Mouse (Mus musculus) forebrain, embryonic 11.5 days (tissue): ENCODE data around the gene Klhl11. TPM values are rescaled to one million over a fixed set of nuclear protein-coding genes. Genes with fewer than 3 reads are reported as not detected.
A peak's percentile ranks its signal among the peaks of the same experiment; 100 is the strongest.

Experiments used
- ATAC-seq: fragments of 200-750 bp; cut with Nextera tagmentation; replicated peaks from 2 replicates; pipeline ENCODE4 v1.8.0; 2017; ENCODE audit warnings: moderate TSS enrichment; ENCODE audit not compliant: low FRiP score
- DNase-seq: peaks from one replicate; pipeline ENCODE4 v3.0.0-alpha.2; 2017; ENCODE audit warnings: low spot score
- H3K27ac ChIP-seq: fragments of 300-500 bp; sonication (generic); 2 replicates; pipeline ENCODE4 v1.5.1; 2014; ENCODE audit warnings: low read depth, low read length
- H3K27me3 ChIP-seq: fragments of 300-500 bp; sonication (generic); 2 replicates; pipeline ENCODE4 v1.6.1; 2014; ENCODE audit warnings: mild to moderate bottlenecking, low read length, mixed read lengths; ENCODE audit not compliant: control insufficient read depth, insufficient read depth
- H3K36me3 ChIP-seq: fragments of 300-500 bp; sonication (generic); 2 replicates; pipeline ENCODE4 v1.6.1; 2014; ENCODE audit warnings: mild to moderate bottlenecking, low read length, moderate library complexity, mixed read lengths; ENCODE audit not compliant: control insufficient read depth, insufficient read depth
- H3K4me1 ChIP-seq: fragments of 300-500 bp; sonication (generic); replicated peaks from 2 replicates; pipeline ENCODE4 v1.6.1; 2014; ENCODE audit warnings: low read length, mixed read lengths; ENCODE audit not compliant: control insufficient read depth, insufficient read depth
- H3K4me2 ChIP-seq: fragments of 300-500 bp; sonication (generic); 2 replicates; pipeline ENCODE4 v1.6.1; 2014; ENCODE audit warnings: low read depth, mild to moderate bottlenecking, low read length, moderate library complexity, mixed read lengths; ENCODE audit not compliant: severe bottlenecking
- H3K4me3 ChIP-seq: fragments of 300-500 bp; sonication (generic); 2 replicates; pipeline ENCODE4 v1.5.1; 2014; ENCODE audit warnings: low read depth, low read length
- H3K9ac ChIP-seq: fragments of 300-500 bp; sonication (generic); 2 replicates; pipeline ENCODE4 v1.6.1; 2014; ENCODE audit warnings: low read length
- H3K9me3 ChIP-seq: fragments of 300-500 bp; sonication (generic); 2 replicates; pipeline ENCODE4 v1.6.1; 2016; ENCODE audit warnings: low read length, mixed read lengths; ENCODE audit not compliant: control insufficient read depth
- WGBS: fragments of 180-500 bp; shearing (Covaris S2); extraction: QIAGEN DNeasy Blood & Tissue Kit; methylation state at CpG from one replicate; pipeline ENCODE4 v1.1.7; 2014; 5-methylcytosine and 5-hydroxymethylcytosine counted together
- polyA plus RNA-seq: library from polyadenylated mRNA; unstranded; fragments of >200 nt; fragmentation: Nextera tagmentation; extraction: Ambion mirVana; gene quantifications from 2 replicates; pipeline ENCODE4 v1.2.1, GENCODE M21; 2014

Klhl11 gene
- polyA plus RNA-seq, 1 experiment from 2014 or later: 15.7 TPM

DNA sequence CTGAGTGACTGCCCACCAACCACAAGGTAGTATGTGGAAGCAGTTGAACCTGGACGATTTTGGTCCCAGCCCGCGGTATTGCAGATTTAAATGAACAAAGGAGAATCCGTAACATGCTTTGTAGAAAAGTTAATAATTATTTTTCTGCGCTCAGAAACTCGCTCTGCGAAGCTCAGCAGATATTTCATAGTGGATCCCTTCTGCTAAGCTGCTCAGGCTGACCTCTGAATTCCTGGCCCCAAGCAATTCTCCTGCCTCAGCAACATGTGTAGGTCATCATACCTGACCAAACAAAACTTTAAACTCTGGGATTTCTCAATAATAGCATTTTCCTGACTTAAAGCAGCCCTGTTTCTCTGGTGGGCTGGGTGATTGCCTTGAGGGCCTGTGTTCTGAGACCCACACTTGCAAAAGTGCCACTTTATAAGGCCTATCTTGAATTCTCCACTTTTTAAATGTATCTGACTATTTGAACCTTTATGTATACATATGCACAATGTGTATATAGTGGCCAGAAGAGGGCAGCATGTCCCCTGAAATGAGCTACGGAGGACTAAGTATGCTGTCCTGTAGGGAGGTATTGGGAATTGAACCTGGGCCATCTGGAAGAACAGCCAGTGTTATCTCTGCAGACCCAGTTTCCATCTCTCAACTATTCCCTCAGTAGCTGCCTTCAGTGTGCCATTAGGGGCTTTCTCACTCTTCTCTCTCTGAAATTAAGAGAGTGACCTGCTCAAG is 13.4 kb upstream of the Klhl11 start:
- no peak for ATAC-seq
- H3K4me2 ChIP-seq: no peak overlapping the region
- H3K9ac ChIP-seq: no peak overlapping the region
- WGBS: 90% methylated on average over 8 of the region's 8 CpGs
- H3K36me3 ChIP-seq: peaks cover 15% of the 10 kb centered on the region; the same call in 1 of the 2 replicates
- DNase-seq: peak; percentile 43
- no peaks in the 10 kb centered on the region for H3K27me3 ChIP-seq
- no peaks in the 10 kb centered on the region for H3K4me1 ChIP-seq
- H3K9me3 ChIP-seq: no peaks in the 10 kb centered on the region
- H3K4me3 ChIP-seq: no peak overlapping the region
- no peak overlapping the region for H3K27ac ChIP-seq

DNA sequence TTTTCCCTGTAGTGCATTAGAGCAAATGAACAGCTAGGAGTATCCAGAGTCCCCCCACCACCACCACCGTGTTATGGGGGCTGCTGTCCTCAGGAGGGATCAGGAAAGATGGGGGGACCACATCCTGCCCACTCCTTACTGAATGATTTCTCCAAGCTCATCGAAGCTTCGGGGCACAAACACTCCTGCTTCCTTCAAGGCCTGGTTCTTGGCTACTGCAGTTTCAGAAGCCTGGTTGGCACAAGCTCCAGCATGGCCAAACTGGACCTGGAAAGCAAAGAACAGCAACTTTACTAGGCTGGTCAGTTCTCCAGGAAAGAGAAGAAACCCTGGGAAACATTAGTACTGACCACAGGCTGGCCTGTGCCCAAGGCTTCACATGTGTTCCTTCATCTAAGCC is 11.9 kb upstream of the Klhl11 start:
- H3K4me3 ChIP-seq: no peak overlapping the region
- no peak for ATAC-seq
- H3K27ac ChIP-seq: no peak overlapping the region
- no peaks in the 10 kb centered on the region for H3K27me3 ChIP-seq
- peak; percentile 27 for DNase-seq
- no peaks in the 10 kb centered on the region for H3K9me3 ChIP-seq
- 92% methylated on average over 3 of the region's 3 CpGs for WGBS
- H3K9ac ChIP-seq: no peak overlapping the region
- no peaks in the 10 kb centered on the region for H3K4me1 ChIP-seq
- peaks cover 21% of the 10 kb centered on the region; the same call in 1 of the 2 replicates for H3K36me3 ChIP-seq
- H3K4me2 ChIP-seq: no peak overlapping the region

DNA sequence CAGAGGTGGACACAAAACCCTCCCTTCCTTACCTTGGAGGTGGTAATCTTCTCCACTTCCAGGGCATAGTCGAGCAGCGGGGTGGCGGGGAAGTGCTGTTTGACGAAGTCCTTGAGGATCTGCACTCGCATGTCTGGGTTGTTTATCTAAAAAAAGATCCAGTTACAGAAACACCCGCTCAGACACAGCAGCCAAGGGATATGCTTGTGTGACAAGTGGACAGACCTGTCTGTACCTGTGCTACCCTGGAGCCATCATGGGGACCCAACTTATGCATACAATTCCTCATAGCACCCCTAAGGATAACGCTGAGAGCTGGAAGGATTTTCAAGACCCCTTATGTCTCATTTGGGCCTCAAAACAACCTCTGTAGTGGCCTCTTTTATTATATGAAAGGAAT is 6.6 kb upstream of the Klhl11 start:
- peaks cover 28% of the 10 kb centered on the region; the same call in 1 of the 2 replicates for H3K36me3 ChIP-seq
- H3K9ac ChIP-seq: no peak overlapping the region
- no peaks in the 10 kb centered on the region for H3K9me3 ChIP-seq
- no peak overlapping the region for H3K4me3 ChIP-seq
- WGBS: 93% methylated on average over 7 of the region's 7 CpGs
- H3K4me1 ChIP-seq: no peaks in the 10 kb centered on the region
- H3K27me3 ChIP-seq: no peaks in the 10 kb centered on the region
- ATAC-seq (no peak), DNase-seq (peak; percentile 40)
- no peak overlapping the region for H3K4me2 ChIP-seq
- no peak overlapping the region for H3K27ac ChIP-seq

DNA sequence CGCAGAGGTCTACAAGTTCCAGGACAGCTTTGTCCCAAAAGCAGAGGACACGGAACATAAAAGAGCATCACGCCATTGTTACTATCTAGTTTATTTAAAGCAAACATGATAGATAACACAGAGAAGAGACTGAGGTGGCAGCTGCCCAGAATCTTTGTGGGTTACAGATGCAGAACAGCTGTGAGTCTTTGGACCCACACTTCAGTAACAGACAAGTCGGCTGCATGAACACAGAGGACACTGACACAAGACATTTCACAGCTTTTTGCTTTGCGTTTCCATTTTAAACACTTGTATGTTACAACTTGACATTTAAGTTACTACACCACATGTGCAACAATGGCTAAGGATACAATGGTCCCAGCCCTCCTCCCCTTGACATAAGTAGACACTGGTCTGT is 3.7 kb upstream of the Klhl11 start:
- Histone ChIP-seq H3K4me3 (no peak overlapping the region), H3K4me2 (no peak overlapping the region), H3K36me3 (peaks cover 18% of the 10 kb centered on the region; the same call in 1 of the 2 replicates), H3K9me3 (no peaks in the 10 kb centered on the region), H3K9ac (no peak overlapping the region), H3K4me1 (peaks cover 2% of the 10 kb centered on the region; the same call in 1 of the 2 replicates), H3K27ac (no peak overlapping the region), H3K27me3 (no peaks in the 10 kb centered on the region)
- DNase-seq (no peak), ATAC-seq (no peak)
- 95% methylated on average over 5 of the region's 5 CpGs for WGBS

DNA sequence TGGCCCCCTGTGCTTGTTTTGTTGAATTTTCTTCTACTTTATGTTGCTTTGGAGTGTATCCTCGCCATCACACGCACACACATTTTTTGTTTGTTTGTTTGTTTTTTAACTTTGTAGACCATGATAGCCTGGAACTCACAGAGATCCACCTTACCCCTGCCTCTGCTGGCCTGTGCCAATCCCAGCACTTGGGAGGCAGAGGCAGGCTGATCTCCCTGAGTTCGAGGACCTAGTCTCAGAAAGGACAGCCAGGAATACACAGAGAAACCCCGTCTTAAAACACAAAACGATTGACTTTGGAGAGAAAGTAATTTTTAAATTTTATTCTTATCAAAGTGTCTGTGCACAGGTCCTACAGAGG is 374 bp upstream of the Klhl11 start:
- WGBS: 32% methylated on average over 5 of the region's 5 CpGs
- Histone ChIP-seq H3K27me3 (no peaks in the 10 kb centered on the region), H3K4me1 (peaks cover 8% of the 10 kb centered on the region; the same call in 1 of the 2 replicates), H3K36me3 (peaks cover 6% of the 10 kb centered on the region; the same call in 1 of the 2 replicates), H3K27ac (no peak overlapping the region), H3K4me2 (no peak overlapping the region; the same call in 1 of the 2 replicates), H3K4me3 (peak overlapping the region; percentile 96), H3K9me3 (no peaks in the 10 kb centered on the region), H3K9ac (no peak overlapping the region)
- DNase-seq (no peak), ATAC-seq (peak; percentile 61)

DNA sequence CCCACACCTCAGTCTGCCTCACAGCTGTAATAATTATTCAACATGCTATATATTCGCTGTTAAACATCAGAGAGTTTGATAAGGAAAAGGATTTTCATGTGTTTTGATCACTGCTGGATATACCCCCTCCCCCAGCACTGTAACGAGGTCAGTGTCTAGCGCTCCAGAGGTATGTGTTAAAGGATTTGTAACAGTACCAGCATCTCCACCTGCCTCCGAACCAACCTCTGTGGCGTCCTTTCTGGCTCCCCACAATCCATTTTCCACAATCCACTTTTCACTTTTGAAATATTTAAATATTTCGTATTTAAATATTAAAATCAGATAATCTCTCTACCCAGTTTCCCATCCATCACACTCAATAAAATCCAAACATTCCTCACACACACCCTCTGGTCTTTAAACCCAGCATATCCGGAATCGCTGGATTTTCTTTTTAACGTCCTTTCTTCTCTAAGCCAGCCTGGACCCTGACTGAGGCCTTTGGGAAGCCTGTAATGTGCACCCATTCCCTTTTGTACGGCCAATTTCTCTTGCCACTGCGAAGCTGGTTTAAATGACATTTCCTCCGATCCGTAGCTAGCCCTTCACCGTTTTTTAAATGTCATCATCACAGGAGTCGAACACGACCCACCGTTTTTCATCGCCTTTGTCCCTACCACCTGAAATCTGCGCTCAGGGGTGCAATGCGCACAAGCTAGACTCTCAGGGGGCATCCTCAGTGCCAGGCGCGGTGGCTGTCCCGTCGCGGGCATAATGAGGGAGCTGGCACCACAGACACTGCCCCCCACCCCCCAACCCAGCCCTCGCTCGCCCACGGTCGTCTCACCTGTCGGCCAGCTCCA is 967 bp downstream of the Klhl11 start:
- Histone ChIP-seq H3K9me3 (no peaks in the 10 kb centered on the region), H3K27me3 (no peaks in the 10 kb centered on the region), H3K36me3 (peaks cover 3% of the 10 kb centered on the region; the same call in 1 of the 2 replicates), H3K4me3 (peak overlapping the region; percentile 96), H3K9ac (peak overlapping the region; percentile 95), H3K4me2 (peak overlapping the region; percentile 85), H3K4me1 (peaks cover 8% of the 10 kb centered on the region; the same call in 1 of the 2 replicates), H3K27ac (peak overlapping the region; percentile 75; the same call in 1 of the 2 replicates)
- WGBS: 4% methylated on average over 30 of the region's 30 CpGs
- DNase-seq: peak; percentile 41
- 0 out of 2 replicates have a peak, but pooled peaks have one; percentile 3 for ATAC-seq

DNA sequence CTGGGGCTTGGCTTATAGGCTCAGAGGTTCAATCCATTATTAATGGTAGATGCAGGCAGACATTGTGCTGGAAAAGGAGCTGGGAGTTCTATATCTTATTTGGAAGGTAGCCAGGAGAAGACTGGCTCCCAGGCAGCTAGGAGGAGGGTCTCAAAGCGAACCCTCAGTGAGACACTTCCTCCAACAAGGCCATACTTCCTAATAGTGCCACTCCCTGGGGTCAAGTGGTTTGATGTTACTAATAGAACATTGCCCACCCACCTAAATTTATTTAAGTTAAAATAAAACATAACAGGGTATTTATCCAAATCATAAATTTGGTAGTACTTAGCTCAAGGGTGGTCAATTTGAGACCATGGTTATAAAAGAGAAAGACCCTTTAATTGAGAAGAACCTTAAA is 6.7 kb downstream of the Klhl11 start:
- 86% methylated on average over 1 of the region's 1 CpGs for WGBS
- H3K36me3 ChIP-seq: no peaks in the 10 kb centered on the region; the same call in 1 of the 2 replicates

DNA sequence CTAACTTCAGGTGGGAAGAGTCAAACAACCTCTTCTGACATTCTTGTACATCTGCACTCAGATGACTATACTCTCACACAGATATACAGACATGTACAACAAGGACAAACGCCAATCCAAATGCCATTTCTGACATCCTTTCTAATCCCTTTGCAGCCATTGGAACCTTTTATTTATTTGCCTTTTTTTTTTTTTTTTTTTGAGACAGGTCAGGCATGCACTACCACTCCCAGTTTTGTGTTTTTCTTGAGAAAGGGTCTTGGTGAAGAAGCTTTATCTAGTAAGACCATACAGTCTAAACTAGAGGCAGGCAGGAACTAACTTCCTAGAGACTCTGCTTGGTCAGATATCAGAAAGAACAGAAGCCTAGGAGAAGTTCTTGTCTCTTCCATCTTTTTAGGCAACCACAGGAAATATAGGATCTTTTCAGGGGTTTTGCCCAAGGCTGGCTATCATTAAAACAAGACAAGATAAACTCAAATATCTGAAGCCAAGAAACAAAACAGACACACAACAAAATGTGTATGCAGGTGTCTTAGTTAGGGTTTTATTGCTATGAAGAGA is 7.2 kb downstream of the Klhl11 start:
- no peak for ATAC-seq
- Histone ChIP-seq H3K27ac (no peak overlapping the region), H3K4me2 (no peak overlapping the region), H3K4me1 (no peaks in the 10 kb centered on the region), H3K9ac (no peak overlapping the region), H3K27me3 (no peaks in the 10 kb centered on the region), H3K36me3 (no peaks in the 10 kb centered on the region; the same call in 1 of the 2 replicates), H3K4me3 (no peak overlapping the region), H3K9me3 (no peaks in the 10 kb centered on the region)
- WGBS: 93% methylated on average over 1 of the region's 1 CpGs
- no peak for DNase-seq

More for the DNA sequence above, 6.7 kb downstream of the Klhl11 start:
- Histone ChIP-seq H3K27me3 (no peaks in the 10 kb centered on the region), H3K27ac (no peak overlapping the region), H3K4me2 (no peak overlapping the region), H3K4me3 (no peak overlapping the region), H3K9me3 (no peaks in the 10 kb centered on the region), H3K9ac (no peak overlapping the region), H3K4me1 (peaks cover 3% of the 10 kb centered on the region; the same call in 1 of the 2 replicates)
- DNase-seq: no peak
- ATAC-seq: no peak
